24 mouse cellular contexts compared by ENCODE assay signal in the genomic region with DNA sequence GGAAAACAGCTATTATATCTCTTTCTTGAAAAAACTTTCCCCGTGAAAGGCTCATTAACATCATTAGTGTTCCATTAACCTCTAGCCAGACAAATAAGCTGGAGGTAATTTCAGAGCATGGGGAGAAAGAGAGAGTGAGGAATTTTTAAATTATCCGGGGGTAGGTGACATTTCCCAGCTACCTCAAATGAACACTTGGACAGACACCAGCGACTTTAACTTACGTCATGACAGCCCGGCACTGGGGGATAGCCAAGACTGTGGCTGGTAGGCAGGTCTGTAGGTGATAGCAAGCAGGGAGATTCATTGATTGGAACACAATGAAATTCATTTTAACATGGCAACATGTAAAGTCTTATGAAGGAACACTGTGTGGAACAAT.
DNase-seq lines count a peak whose midpoint lies in the region; ATAC-seq lines count a peak whose summit lies in the region.
"Had no signal": no experiment of that assay in that cellular context is flagged by ENCODE, and none has a peak within 500 bp of the region (broad histone marks: within the 10 kb centered on the region; RNA-seq: fewer than 3 reads in every experiment).

No protein-coding gene starts in this region.

- 48% methylated on average over 5 of the region's 5 CpGs for WGBS in limb, embryonic 11.5 days
- 66% methylated on average over 5 of the region's 5 CpGs for WGBS in limb, embryonic 10.5 days

- H3K4me2 ChIP-seq in limb, embryonic 11.5 days (ENCODE audit: low read depth, severe bottlenecking) = no peak overlapping the region
- H3K4me2 ChIP-seq: heart, embryonic 15.5 days; hindbrain, embryonic 15.5 days; intestine, embryonic 15.5 days; limb, embryonic 13.5 days; liver, embryonic 13.5 days; lung, embryonic 14.5 days had no signal

- H3K36me3 ChIP-seq in limb, embryonic 11.5 days (ENCODE audit: control insufficient read depth, insufficient read depth, low read length) = no peaks in the 10 kb centered on the region
- H3K36me3 ChIP-seq in limb, embryonic 10.5 days = no peaks in the 10 kb centered on the region
- H3K36me3 ChIP-seq: heart, embryonic 15.5 days; hindbrain, embryonic 15.5 days; intestine, embryonic 15.5 days; limb, embryonic 13.5 days; liver, embryonic 13.5 days had no signal

- no peak overlapping the region for H3K27ac ChIP-seq in limb, embryonic 11.5 days (replicated peaks; ENCODE audit: low read depth, low read length)
- no peak overlapping the region for H3K27ac ChIP-seq in limb, embryonic 10.5 days
- H3K27ac ChIP-seq: heart, embryonic 15.5 days; hindbrain, embryonic 15.5 days; intestine, embryonic 15.5 days; limb, embryonic 13.5 days; liver, embryonic 13.5 days had no signal

- H3K4me3 ChIP-seq in limb, embryonic 11.5 days (ENCODE audit: low read depth, low read length) = no peak overlapping the region
- no peak overlapping the region for H3K4me3 ChIP-seq in limb, embryonic 10.5 days
- H3K4me3 ChIP-seq: heart, embryonic 15.5 days; hindbrain, embryonic 15.5 days; intestine, embryonic 15.5 days; limb, embryonic 13.5 days; liver, embryonic 13.5 days had no signal

- no peaks in the 10 kb centered on the region for H3K27me3 ChIP-seq in limb, embryonic 11.5 days (ENCODE audit: control insufficient read depth, insufficient read depth, low read length)
- no peaks in the 10 kb centered on the region for H3K27me3 ChIP-seq in limb, embryonic 10.5 days (ENCODE audit: low read depth, poor library complexity, severe bottlenecking)
- H3K27me3 ChIP-seq: heart, embryonic 15.5 days; hindbrain, embryonic 15.5 days; intestine, embryonic 15.5 days; limb, embryonic 13.5 days; liver, embryonic 13.5 days had no signal

- no peaks in the 10 kb centered on the region for H3K9me3 ChIP-seq in limb, embryonic 11.5 days (ENCODE audit: control insufficient read depth, low read length)
- H3K9me3 ChIP-seq in limb, embryonic 10.5 days (replicated peaks) = no peaks in the 10 kb centered on the region
- H3K9me3 ChIP-seq: heart, embryonic 15.5 days; hindbrain, embryonic 15.5 days; intestine, embryonic 15.5 days; limb, embryonic 13.5 days; liver, embryonic 13.5 days had no signal

- peak; percentile 30 to 40 for DNase-seq in cerebellum, adult 18-20 months
- no peak for DNase-seq in frontal cortex, postnatal 10 days (ENCODE audit: low spot score in 2 of 2)
- peak; percentile 18 for DNase-seq in limb, embryonic 11.5 days (ENCODE audit: low spot score)
- no peak for DNase-seq in limb, embryonic 10.5 days (ENCODE audit: low spot score)
- peak; percentile 37 to 58 for DNase-seq in cerebellum, postnatal 25 days
- no peak for DNase-seq in kidney, adult 11 months
- DNase-seq: adrenal gland, postnatal 14 days; gastrocnemius, postnatal 36 days; heart, postnatal 4 days; kidney, postnatal 36 days; liver, embryonic 13.5 days; lung, postnatal 36 days; retina, postnatal 1 day; thymus, adult 18-20 months; thymus, postnatal 4 days had no signal

- no peak overlapping the region for H3K9ac ChIP-seq in limb, embryonic 11.5 days (ENCODE audit: low read length)
- H3K9ac ChIP-seq: heart, embryonic 15.5 days; hindbrain, embryonic 15.5 days; intestine, embryonic 15.5 days; limb, embryonic 13.5 days; liver, embryonic 13.5 days; lung, embryonic 14.5 days had no signal

- H3K4me1 ChIP-seq in limb, embryonic 11.5 days (ENCODE audit: control insufficient read depth, insufficient read depth, low read length) = no peaks in the 10 kb centered on the region
- no peaks in the 10 kb centered on the region; the same call in 1 of the 2 replicates for H3K4me1 ChIP-seq in limb, embryonic 10.5 days
- H3K4me1 ChIP-seq: heart, embryonic 15.5 days; hindbrain, embryonic 15.5 days; intestine, embryonic 15.5 days; limb, embryonic 13.5 days; liver, embryonic 13.5 days had no signal

- no peak for ATAC-seq in cerebellum, adult (ENCODE audit: insufficient number of reproducible peaks, low FRiP score, low TSS enrichment)
- peak; percentile 32; the same call in 1 of the 2 replicates for ATAC-seq in frontal cortex, adult (ENCODE audit: low TSS enrichment)
- no peak for ATAC-seq in limb, embryonic 11.5 days (ENCODE audit: insufficient number of reproducible peaks, low FRiP score, low TSS enrichment, low read depth)
- ATAC-seq: CD4-positive, CD25-positive, alpha-beta regulatory T cell, adult 4 months; intestine, embryonic 15.5 days; Patski had no signal

Comparison
In these comparisons a context has a peak if more than half of its experiments do, and no peak if none do; other contexts are left out.
1. DNase-seq: peak in cerebellum, adult 18-20 months (2 of 2), limb, embryonic 11.5 days (single experiment) and cerebellum, postnatal 25 days (2 of 2); none in frontal cortex, postnatal 10 days (0 of 2), limb, embryonic 10.5 days (single experiment) and kidney, adult 11 months (single experiment).